Mouse (Mus musculus) heart, adult 2 months (tissue): ENCODE measurements around the gene Zfp334.

ENCODE experiments used
- CTCF ChIP-seq: fragments of 200-600 bp; IDR thresholded peaks from 2 replicates; pipeline ENCODE4 v1.8.1; 2022; ENCODE audit warnings: antibody characterized with exemption, mild to moderate bottlenecking, moderate library complexity
- POLR2A ChIP-seq: fragments of 200-500 bp; IDR thresholded peaks from 2 replicates; pipeline ENCODE4 v1.6.1; 2011; ENCODE audit warnings: mild to moderate bottlenecking, low read depth, low read length, control low read depth; ENCODE audit not compliant: insufficient read depth

DNA sequence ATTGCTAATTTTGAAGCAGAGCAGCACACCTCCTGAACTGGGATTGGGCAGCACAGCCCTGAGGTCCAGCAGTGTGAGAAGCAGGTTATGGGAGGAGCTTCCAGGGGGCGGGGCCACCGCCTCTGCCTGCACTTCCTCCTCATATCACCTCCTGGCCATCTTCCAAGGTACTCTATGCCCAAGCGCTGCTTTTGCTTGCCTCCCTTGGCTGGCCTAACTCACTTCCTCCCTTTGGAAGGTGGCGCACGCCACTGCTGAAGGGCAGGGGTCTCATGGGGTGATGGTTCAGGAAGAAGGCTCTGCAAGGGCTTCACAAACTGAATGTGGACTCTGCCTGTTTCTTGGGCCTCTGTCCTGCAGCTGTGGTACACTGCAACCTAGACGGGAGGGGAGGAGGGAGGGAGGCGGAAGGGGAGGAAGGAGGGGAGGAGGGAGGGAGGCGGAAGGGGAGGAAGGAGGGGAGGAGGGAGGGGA, 21.0 kb downstream of the Zfp334 start:
- TF ChIP-seq CTCF (no peak), POLR2A (no peak)
